Mouse (Mus musculus) cerebellum, adult 2 months (tissue): ENCODE measurements at regions not wholly inside any gene's neighbourhood (a gene's known extent, or its start where the extent isn't known, plus 50 kb on each side); places are given as distances from the start of the nearest gene placed in this dataset.

Source experiments
- CTCF ChIP-seq: fragments of 200-500 bp; IDR thresholded peaks from 2 replicates; pipeline ENCODE4 v1.5.1; 2011; ENCODE audit warnings: low read depth, mild to moderate bottlenecking, control low read depth, low read length, moderate library complexity, borderline replicate concordance; ENCODE audit not compliant: insufficient read depth
- POLR2A ChIP-seq: fragments of 200-500 bp; IDR thresholded peaks from 2 replicates; pipeline ENCODE4 v1.6.1; 2011; ENCODE audit warnings: low read length, control low read depth, borderline replicate concordance; ENCODE audit not compliant: insufficient read depth

DNA sequence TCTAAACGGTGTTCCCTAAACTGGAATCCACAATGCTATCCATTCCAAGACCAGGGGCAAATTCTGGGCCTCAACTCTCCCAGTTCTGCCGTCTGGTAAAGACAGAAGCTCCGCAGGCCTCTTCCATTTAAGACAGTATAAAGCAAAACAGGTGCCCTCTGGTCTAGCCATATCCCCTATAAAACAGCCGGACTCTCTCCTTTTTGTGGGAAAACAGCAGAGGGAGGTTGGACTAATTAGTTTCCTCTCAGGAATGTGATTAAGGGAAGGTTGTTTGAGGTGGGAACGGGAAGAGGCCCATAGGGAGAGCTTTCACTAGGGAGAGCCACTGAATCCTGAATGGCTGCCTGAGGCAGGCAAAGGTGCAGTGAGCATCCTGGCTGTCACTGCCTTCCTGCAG, 226.9 kb downstream of the Slc4a3 start:
- TF ChIP-seq CTCF (no peak), POLR2A (no peak)
